Mouse (Mus musculus) heart, embryonic 14.5 days (tissue): ENCODE results near the gene 4933411K16Rik. TPM values are rescaled to one million over a fixed set of nuclear protein-coding genes. Genes with fewer than 3 reads are reported as not detected.
"Not testable (repeated sequence)": the region's sequence is repeated elsewhere in the genome, so short reads cannot be mapped to it uniquely, and the experiment has no call there.

Experiments
- ATAC-seq: fragments of 200-750 bp; cut with Nextera tagmentation; 2 replicates; pipeline ENCODE4 v1.8.0; 2017; ENCODE audit warnings: low read depth, moderate TSS enrichment; ENCODE audit not compliant: insufficient number of reproducible peaks, insufficient read depth, low FRiP score
- H3K27ac ChIP-seq, 2 experiments: fragments of 200-500 bp in 1 of 2; fragments of 300-500 bp in 1 of 2; sonication (generic) in 1 of 2; replicated peaks in 1 of 2; 2 replicates each; pipeline ENCODE4 v1.5.1; 2012 to 2014; ENCODE audit warnings: low read depth in 2 of 2, low read length in 2 of 2, control low read depth in 1 of 2, mild to moderate bottlenecking in 1 of 2, mixed read lengths in 1 of 2; ENCODE audit not compliant: control insufficient read depth in 1 of 2, insufficient read depth in 1 of 2
- H3K27me3 ChIP-seq: fragments of 300-500 bp; sonication (generic); 2 replicates; pipeline ENCODE4 v1.6.1; 2014; ENCODE audit warnings: mild to moderate bottlenecking, low read length, control low read depth; ENCODE audit not compliant: control insufficient read depth, insufficient read depth
- H3K36me3 ChIP-seq: fragments of 300-500 bp; sonication (generic); 2 replicates; pipeline ENCODE4 v1.6.1; 2014; ENCODE audit warnings: mild to moderate bottlenecking, control low read depth, low read length, mixed read lengths; ENCODE audit not compliant: control insufficient read depth, insufficient read depth
- H3K4me1 ChIP-seq, 2 experiments: fragments of 200-500 bp in 1 of 2; fragments of 300-500 bp in 1 of 2; sonication (generic) in 1 of 2; 2 replicates each; pipeline ENCODE4 v1.6.1; 2012 to 2014; ENCODE audit warnings: low read length in 2 of 2, control low read depth in 1 of 2, mixed read lengths in 1 of 2; ENCODE audit not compliant: control insufficient read depth in 2 of 2, insufficient read depth in 2 of 2
- H3K4me2 ChIP-seq: fragments of 300-500 bp; sonication (generic); 2 replicates; pipeline ENCODE4 v1.6.1; 2014; ENCODE audit warnings: mild to moderate bottlenecking, low read length
- H3K4me3 ChIP-seq, 2 experiments: fragments of 200-500 bp in 1 of 2; fragments of 300-500 bp in 1 of 2; sonication (generic) in 1 of 2; 2 replicates each; pipeline ENCODE4 v1.5.1; 2012 to 2014; ENCODE audit warnings: low read length in 2 of 2, mild to moderate bottlenecking in 2 of 2, control low read depth in 1 of 2, low read depth in 1 of 2, moderate library complexity in 1 of 2; ENCODE audit not compliant: control insufficient read depth in 1 of 2, insufficient read depth in 1 of 2
- H3K9ac ChIP-seq: fragments of 300-500 bp; sonication (generic); 2 replicates; pipeline ENCODE4 v1.6.1; 2014; ENCODE audit warnings: mild to moderate bottlenecking, low read length
- H3K9me3 ChIP-seq: fragments of 300-500 bp; sonication (generic); 2 replicates; pipeline ENCODE4 v1.6.1; 2016; ENCODE audit warnings: low read length, control low read depth; ENCODE audit not compliant: control insufficient read depth
- WGBS: fragments of 180-500 bp; shearing (Covaris S2); extraction: QIAGEN DNeasy Blood & Tissue Kit; methylation state at CpG from one replicate; pipeline ENCODE4 v1.1.7; 2014; 5-methylcytosine and 5-hydroxymethylcytosine counted together
- polyA plus RNA-seq: library from polyadenylated mRNA; unstranded; fragments of >200 nt; fragmentation: Nextera tagmentation; extraction: Ambion mirVana; gene quantifications from 2 replicates; pipeline ENCODE4 v1.2.1, GENCODE M21; 2014

4933411K16Rik gene
- polyA plus RNA-seq, 1 experiment from 2014 or later: not detected

- 74% methylated on average over 5 of the region's 5 CpGs for WGBS
- Histone ChIP-seq H3K9me3 (no peaks in the 10 kb centered on the region), H3K36me3 (peaks cover 10% of the 10 kb centered on the region; the same call in 1 of the 2 replicates)
These were observed 27.9 kb downstream of the 4933411K16Rik start for GRCm38 (mm10) chr19:42079950-42080349.

DNA sequence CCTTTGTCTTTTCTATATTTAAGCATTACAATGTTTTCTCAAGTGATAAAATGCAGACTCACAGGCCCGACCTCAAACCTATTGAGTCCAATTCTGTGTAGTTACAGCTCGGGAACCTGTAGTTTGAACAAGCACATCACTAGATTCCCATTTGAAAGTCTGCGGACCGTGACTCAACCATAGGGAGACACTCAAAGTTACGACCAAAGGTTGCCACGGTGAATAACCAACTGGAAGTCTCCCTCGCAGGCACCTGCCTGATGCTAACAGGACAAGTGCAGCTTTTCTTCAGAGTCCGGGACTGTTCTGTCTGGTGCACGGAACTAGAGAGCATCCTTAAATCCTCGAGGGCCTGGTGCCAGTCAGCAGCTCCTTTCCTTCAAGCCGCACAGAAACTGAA, 28.4 kb downstream of the 4933411K16Rik start:
- H3K4me3 ChIP-seq: no peak overlapping the region
- H3K9me3 ChIP-seq: no peaks in the 10 kb centered on the region
- ATAC-seq: no peak
- H3K27ac ChIP-seq: no peak overlapping the region
- H3K36me3 ChIP-seq: peaks cover 8% of the 10 kb centered on the region; the same call in 1 of the 2 replicates
- no peaks in the 10 kb centered on the region for H3K27me3 ChIP-seq
- peaks cover 0 to under 1% of the 10 kb centered on the region in 2 experiments; a peak in 1 of 4 replicates for H3K4me1 ChIP-seq
- no peak overlapping the region for H3K4me2 ChIP-seq
- 77% methylated on average over 11 of the region's 11 CpGs for WGBS
- H3K9ac ChIP-seq: no peak overlapping the region

More at GRCm38 (mm10) chr19:42079950-42080349, 27.9 kb downstream of the 4933411K16Rik start:
- Histone ChIP-seq H3K9ac (no peak overlapping the region), H3K4me1 (no peaks in the 10 kb centered on the region), H3K4me2 (no peak overlapping the region), H3K27ac (no peak overlapping the region), H3K27me3 (no peaks in the 10 kb centered on the region), H3K4me3 (no peak overlapping the region)
- no peak for ATAC-seq

DNA sequence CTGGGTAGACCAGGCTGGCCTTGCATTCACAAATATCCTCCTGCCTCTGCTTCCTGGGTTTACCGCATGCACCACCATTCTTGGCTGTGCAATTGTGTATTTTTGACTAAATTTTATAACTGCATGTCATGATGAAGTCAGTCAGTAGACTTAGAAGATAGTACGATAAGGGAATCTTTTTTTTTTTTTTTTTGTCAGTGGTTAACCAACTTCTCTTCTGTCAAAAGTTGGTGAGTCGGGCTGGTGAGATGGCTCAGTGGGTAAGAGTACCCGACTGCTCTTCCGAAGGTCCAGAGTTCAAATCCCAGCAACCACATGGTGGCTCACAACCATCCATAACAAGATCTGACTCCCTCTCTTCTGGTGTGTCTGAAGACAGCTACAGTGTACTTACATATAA, 29.6 kb downstream of the 4933411K16Rik start:
- H3K27ac ChIP-seq, H3K9me3 ChIP-seq, H3K4me1 ChIP-seq, H3K27me3 ChIP-seq, H3K4me2 ChIP-seq, H3K36me3 ChIP-seq, H3K4me3 ChIP-seq, ATAC-seq, H3K9ac ChIP-seq: not testable (repeated sequence)
- WGBS: 87% methylated on average over 5 of the region's 5 CpGs

DNA sequence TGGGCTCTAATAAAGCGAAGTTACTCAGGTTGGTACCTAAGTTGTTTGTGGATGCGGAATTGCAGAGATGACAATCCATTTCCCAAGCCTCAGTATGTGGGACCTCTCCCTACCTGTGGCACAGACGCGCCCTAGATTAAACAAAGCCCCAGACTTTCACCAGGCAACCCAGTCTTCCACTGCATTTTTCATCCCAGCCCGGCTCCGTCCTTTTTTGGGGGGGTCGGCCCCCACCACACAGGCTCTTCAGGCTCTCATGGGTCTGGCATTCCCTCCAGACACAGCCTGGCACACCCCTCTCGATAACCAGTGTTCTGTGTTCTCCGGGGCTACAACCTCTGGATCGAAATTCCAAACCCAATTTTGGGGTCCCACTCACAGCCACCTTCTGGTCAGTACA, 33.6 kb downstream of the 4933411K16Rik start:
- no peak for ATAC-seq
- Histone ChIP-seq H3K4me2 (peak overlapping the region; percentile 89), H3K9ac (peak overlapping the region; percentile 77), H3K4me3 (peak overlapping the region; percentile 68 to 79), H3K9me3 (no peaks in the 10 kb centered on the region), H3K27me3 (no peaks in the 10 kb centered on the region), H3K4me1 (peaks cover 9 to 12% of the 10 kb centered on the region in 2 experiments), H3K27ac (no peak overlapping the region), H3K36me3 (no peaks in the 10 kb centered on the region)
- WGBS: 7% methylated on average over 10 of the region's 10 CpGs

DNA sequence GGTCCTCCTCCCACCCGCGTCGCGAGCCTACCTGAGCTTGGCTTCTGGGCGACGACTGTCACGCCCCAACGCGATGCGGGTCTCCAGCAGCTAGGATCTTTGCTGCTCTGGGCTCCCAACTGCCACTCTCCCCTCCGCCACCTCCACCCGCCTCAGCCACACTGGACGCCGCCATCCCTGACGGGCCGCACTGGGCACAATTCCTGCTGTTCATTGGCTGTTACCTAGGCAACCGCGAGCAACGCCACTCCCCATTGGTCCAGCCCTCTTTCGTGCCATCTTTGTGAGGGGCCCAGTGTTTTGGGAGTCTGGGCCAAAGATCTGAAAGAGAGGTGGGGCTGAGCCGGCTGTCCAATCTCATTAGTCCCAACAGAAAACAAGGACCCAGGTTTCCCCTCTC, 34.1 kb downstream of the 4933411K16Rik start, which contains the start of gene Morn4:
Gene Morn4 (minus strand): TSS at position 192 of the 400 bp plus-strand sequence.
- H3K4me3 ChIP-seq: peak within 1 kb of the TSS; percentile 68 to 79
- H3K4me1 ChIP-seq: peaks cover 9 to 14% of the 10 kb centered on the region in 2 experiments
- H3K9ac ChIP-seq: peak within 1 kb of the TSS; percentile 77
- H3K27ac ChIP-seq: no peak within 1 kb of the TSS
- 0 out of 2 replicates have a peak, but pooled peaks have one; percentile 33 for ATAC-seq
- H3K27me3 ChIP-seq: no peaks in the 10 kb centered on the region
- WGBS: under 1% methylated on average over 21 of the region's 21 CpGs
- no peaks in the 10 kb centered on the region for H3K36me3 ChIP-seq
- no peaks in the 10 kb centered on the region for H3K9me3 ChIP-seq
- H3K4me2 ChIP-seq: peak within 1 kb of the TSS; percentile 89

GRCm38 (mm10) chr19:42089103-42089747, 37.2 kb downstream of the 4933411K16Rik start:
- no peak for ATAC-seq
- peak overlapping the region; percentile 86 to 90 for H3K27ac ChIP-seq
- H3K4me2 ChIP-seq: peak overlapping the region; percentile 75
- H3K27me3 ChIP-seq: no peaks in the 10 kb centered on the region
- peak overlapping the region; percentile 64 for H3K9ac ChIP-seq
- 18% methylated on average over 14 of the region's 14 CpGs for WGBS
- H3K36me3 ChIP-seq: peaks cover 6% of the 10 kb centered on the region
- peak overlapping the region; percentile 11 to 91 for H3K4me3 ChIP-seq
- peaks cover 12 to 22% of the 10 kb centered on the region in 2 experiments for H3K4me1 ChIP-seq
- no peaks in the 10 kb centered on the region for H3K9me3 ChIP-seq

- Histone ChIP-seq H3K4me3 (peak within 1 kb of the TSS; percentile 83 to 91), H3K4me1 (peaks cover 12 to 22% of the 10 kb centered on the region in 2 experiments), H3K4me2 (peak within 1 kb of the TSS; percentile 83), H3K27ac (peak within 1 kb of the TSS; percentile 86 to 93), H3K27me3 (no peaks in the 10 kb centered on the region), H3K9me3 (no peaks in the 10 kb centered on the region), H3K36me3 (peaks cover 6% of the 10 kb centered on the region), H3K9ac (peak within 1 kb of the TSS; percentile 83)
- WGBS: under 1% methylated on average over 49 of the region's 55 CpGs
- ATAC-seq: peak; percentile 99
These were observed 37.9 kb downstream of the 4933411K16Rik start, which contains the start of gene Pi4k2a for GRCm38 (mm10) chr19:42089748-42090595. Gene Pi4k2a (plus strand): TSS chr19:42090470.
